ENCODE assay signal across 18 mouse cellular contexts in the genomic region with DNA sequence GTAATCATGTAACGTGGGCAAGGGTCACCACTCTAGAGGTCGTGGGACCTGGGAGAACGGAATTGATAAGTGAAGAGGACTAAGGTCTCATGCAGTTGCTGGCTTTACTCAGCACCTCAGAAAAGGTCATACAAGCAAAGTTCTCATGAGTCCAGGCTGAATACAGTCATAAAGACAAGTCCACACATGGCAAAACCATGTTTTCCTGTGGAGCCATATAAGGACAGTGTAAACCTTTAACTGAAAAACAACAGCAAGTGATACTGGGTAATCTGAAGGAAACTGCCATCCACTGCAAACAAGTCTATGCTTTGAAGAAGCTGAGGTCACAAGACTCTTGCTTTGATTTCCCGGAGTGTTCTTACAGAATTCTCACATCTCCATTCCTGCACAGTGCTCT. TPM values are rescaled to one million over a fixed set of nuclear protein-coding genes. Genes with fewer than 3 reads are reported as not detected.
DNase-seq lines count a peak whose midpoint lies in the region; ATAC-seq and TF ChIP-seq lines count a peak whose summit lies in the region.
"Had no signal": no experiment of that assay in that cellular context is flagged by ENCODE, and none has a peak within 500 bp of the region (broad histone marks: within the 10 kb centered on the region; RNA-seq: fewer than 3 reads in every experiment).

No protein-coding gene starts in this region.

- H3K4me2 ChIP-seq in heart, embryonic 11.5 days = no peak overlapping the region; the same call in 1 of the 2 replicates
- H3K4me2 ChIP-seq in liver, embryonic 12.5 days = peak overlapping the region; percentile 33; the same call in 1 of the 2 replicates
- no peak overlapping the region for H3K4me2 ChIP-seq in liver, postnatal 0 days (ENCODE audit: low read depth, low read length)
- H3K4me2 ChIP-seq in myocyte (ENCODE audit: low read depth) = peak overlapping the region; percentile 63
- H3K4me2 ChIP-seq: forebrain, embryonic 12.5 days had no signal

- no peaks in the 10 kb centered on the region for H3K36me3 ChIP-seq in heart, embryonic 11.5 days (ENCODE audit: control insufficient read depth, insufficient read depth, low read length)
- H3K36me3 ChIP-seq in liver, embryonic 12.5 days = no peaks in the 10 kb centered on the region
- H3K36me3 ChIP-seq in liver, postnatal 0 days (replicated peaks; ENCODE audit: insufficient read depth, low read length) = no peaks in the 10 kb centered on the region
- H3K36me3 ChIP-seq in G1E (replicated peaks) = peaks cover 30% of the 10 kb centered on the region
- H3K36me3 ChIP-seq in myocyte (ENCODE audit: control insufficient read depth, insufficient read depth) = no peaks in the 10 kb centered on the region
- H3K36me3 ChIP-seq: forebrain, embryonic 12.5 days had no signal

- WGBS in heart, embryonic 11.5 days (ENCODE audit: insufficient replicate concordance) = 67% methylated on average over 4 of the region's 4 CpGs
- 57% methylated on average over 4 of the region's 4 CpGs for WGBS in liver, embryonic 12.5 days (ENCODE audit: insufficient replicate concordance)
- 66% methylated on average over 4 of the region's 4 CpGs for WGBS in liver, postnatal 0 days (ENCODE audit: insufficient replicate concordance)

- H3K9ac ChIP-seq in heart, embryonic 11.5 days (ENCODE audit: low read depth, low read length) = 0 out of 2 replicates have a peak overlapping the region, but pooled peaks have one; percentile 18
- peak overlapping the region; percentile 29; the same call in 1 of the 2 replicates for H3K9ac ChIP-seq in liver, embryonic 12.5 days
- H3K9ac ChIP-seq in liver, postnatal 0 days (replicated peaks) = no peak overlapping the region
- H3K9ac ChIP-seq: forebrain, embryonic 12.5 days; liver, embryonic 14.5 days had no signal

- TF ChIP-seq EP300 in liver, postnatal 0 days (IDR thresholded peaks at IDR 0.05; ENCODE audit: low read depth) = no peak

- H3K79me2 ChIP-seq in myocyte (ENCODE audit: control insufficient read depth, insufficient read depth) = peaks cover 75% of the 10 kb centered on the region

- TF ChIP-seq CTCF in liver, postnatal 0 days (IDR thresholded peaks at IDR 0.05; ENCODE audit: low read depth) = no peak
- no peak for TF ChIP-seq CTCF in G1E (IDR thresholded peaks at IDR 0.05; ENCODE audit: low read depth, low read length)

- H3K9me3 ChIP-seq in heart, embryonic 11.5 days (replicated peaks; ENCODE audit: control insufficient read depth, low read length) = no peaks in the 10 kb centered on the region
- no peaks in the 10 kb centered on the region for H3K9me3 ChIP-seq in liver, embryonic 12.5 days (replicated peaks)
- H3K9me3 ChIP-seq in liver, postnatal 0 days (ENCODE audit: low read length) = no peaks in the 10 kb centered on the region
- no peaks in the 10 kb centered on the region for H3K9me3 ChIP-seq in G1E (replicated peaks)
- H3K9me3 ChIP-seq: forebrain, embryonic 12.5 days had no signal

- H3K4me1 ChIP-seq in heart, embryonic 11.5 days (ENCODE audit: control insufficient read depth, insufficient read depth, low read length) = peaks cover 37% of the 10 kb centered on the region
- peaks cover 65% of the 10 kb centered on the region for H3K4me1 ChIP-seq in liver, embryonic 12.5 days
- H3K4me1 ChIP-seq in liver, postnatal 0 days (ENCODE audit: insufficient read depth) = peaks cover 19% of the 10 kb centered on the region
- peaks cover 73% of the 10 kb centered on the region for H3K4me1 ChIP-seq in G1E (ENCODE audit: insufficient read depth, low read depth, low read length)

- no peaks in the 10 kb centered on the region for H3K27me3 ChIP-seq in heart, embryonic 11.5 days (ENCODE audit: control insufficient read depth, insufficient read depth, low read length)
- no peaks in the 10 kb centered on the region for H3K27me3 ChIP-seq in liver, embryonic 12.5 days (replicated peaks)
- no peaks in the 10 kb centered on the region for H3K27me3 ChIP-seq in liver, postnatal 0 days (ENCODE audit: insufficient read depth, low read length)
- H3K27me3 ChIP-seq in G1E (ENCODE audit: insufficient read depth, low read length) = no peaks in the 10 kb centered on the region
- no peaks in the 10 kb centered on the region for H3K27me3 ChIP-seq in myocyte (ENCODE audit: control insufficient read depth, insufficient read depth, insufficient read length)
- H3K27me3 ChIP-seq: forebrain, embryonic 12.5 days had no signal

- intact Hi-C loops in heart, postnatal 14 days (cut with DNase I) = no loop called here

- no peak overlapping the region for H3ac ChIP-seq in myocyte (ENCODE audit: control insufficient read depth, insufficient read length)

- TF ChIP-seq POLR2A in myocyte (IDR thresholded peaks at IDR 0.05; ENCODE audit: insufficient read length, low read depth) = no peak

- H3K27ac ChIP-seq in heart, embryonic 11.5 days (ENCODE audit: low read depth, low read length) = no peak overlapping the region
- H3K27ac ChIP-seq in liver, embryonic 12.5 days = peak overlapping the region; percentile 32; the same call in 1 of the 2 replicates
- no peak overlapping the region for H3K27ac ChIP-seq in liver, postnatal 0 days (ENCODE audit: low read depth)
- H3K27ac ChIP-seq: forebrain, embryonic 12.5 days; liver, embryonic 14.5 days had no signal

- no peak for DNase-seq in heart, postnatal 14 days
- no peak for DNase-seq in liver, postnatal 0 days
- DNase-seq in G1E (ENCODE audit: low spot score) = no peak
- no peak for DNase-seq in right cerebral cortex, adult 2 months (ENCODE audit: low spot score in 2 of 2)
- no peak for DNase-seq in adrenal gland, adult 18-20 months (ENCODE audit: low spot score in 2 of 2)
- DNase-seq: adrenal gland, postnatal 36 days; cerebellum, adult 18-20 months; gastrocnemius, postnatal 10 days; kidney, postnatal 36 days; thymus, postnatal 36 days had no signal

- no peak for ATAC-seq in heart, embryonic 11.5 days (replicated peaks; ENCODE audit: insufficient number of reproducible peaks, low FRiP score, low TSS enrichment)
- no peak for ATAC-seq in liver, embryonic 12.5 days
- ATAC-seq in liver, postnatal 0 days = no peak
- no peak for ATAC-seq in G1E (ENCODE audit: extremely low read depth, insufficient number of reproducible peaks, low FRiP score, poor library complexity, severe bottlenecking)

- no peak overlapping the region for H3K4me3 ChIP-seq in heart, embryonic 11.5 days (ENCODE audit: low read depth, low read length)
- H3K4me3 ChIP-seq in liver, embryonic 12.5 days = no peak overlapping the region
- H3K4me3 ChIP-seq in liver, postnatal 0 days (ENCODE audit: low read depth, low read length) = no peak overlapping the region
- H3K4me3 ChIP-seq in G1E (ENCODE audit: low read depth, low read length) = peak overlapping the region; percentile 60; the same call in 1 of the 2 replicates
- H3K4me3 ChIP-seq in myocyte = no peak overlapping the region
- H3K4me3 ChIP-seq: forebrain, embryonic 12.5 days had no signal

TF ChIP-seq in myocyte, 11 proteins besides CTCF, POLR2A, EP300 and RAD21:
- TF ChIP-seq REST (IDR thresholded peaks at IDR 0.05; ENCODE audit: insufficient read depth, insufficient read length) (no peak), MYOD1 (IDR thresholded peaks at IDR 0.05; ENCODE audit: control insufficient read depth in 1 of 3, insufficient read length in 2 of 3, low read depth in 2 of 3) (no peak), USF1 (IDR thresholded peaks at IDR 0.05; ENCODE audit: low read depth) (no peak), POLR2AphosphoS2 (IDR thresholded peaks at IDR 0.05; ENCODE audit: insufficient read length, low read depth) (no peak), TCF12 (IDR thresholded peaks at IDR 0.05; ENCODE audit: insufficient read depth, poor library complexity, severe bottlenecking) (no peak), TCF3 (IDR thresholded peaks at IDR 0.05; ENCODE audit: insufficient read length, low read depth) (no peak)

RNA-seq across cellular contexts. Expression of gene Acot7, which starts 11.8 kb away (rescaled TPM):
- 53.1 and 53.6 TPM in 2 replicates for polyA plus RNA-seq in heart, embryonic 11.5 days (2014; fragmentation: Nextera tagmentation; extraction: Ambion mirVana)
- total RNA-seq in heart, postnatal 14 days (2021) = 10 to 100 TPM; 37.3 to 39.3 TPM
- polyA plus RNA-seq in liver, embryonic 12.5 days (2016; fragmentation: Nextera tagmentation; extraction: Ambion mirVana) = 33.0 and 36.2 TPM in 2 replicates
- polyA plus RNA-seq in liver, postnatal 0 days (2015; fragmentation: Nextera tagmentation; extraction: Ambion mirVana) = 10.7 and 12.0 TPM in 2 replicates
- total RNA-seq in G1E (2014; fragmentation: Nextera tagmentation) = 17.1 and 22.1 TPM in 2 replicates
- 17.6 and 18.6 TPM in 2 replicates for total RNA-seq in G1E (2017)
- polyA plus RNA-seq in G1E (2012) = 46.2 and 51.1 TPM in 2 replicates
- polyA plus RNA-seq in myocyte (2012; fragmentation: generic; extraction: Trizol) = 167 TPM
- 10 to 100 TPM; 45.7 to 54.0 TPM for total RNA-seq in adrenal gland, adult 18-20 months (2021)

RNA-seq across cellular contexts. Expression of gene Hes2, which starts 31.0 kb away (rescaled TPM):
- polyA plus RNA-seq in heart, embryonic 11.5 days (2014; fragmentation: Nextera tagmentation; extraction: Ambion mirVana) = 0.07 TPM in 1 of 2 replicates, not detected in the other
- total RNA-seq in heart, postnatal 14 days (2021) = not detected
- polyA plus RNA-seq in liver, embryonic 12.5 days (2016; fragmentation: Nextera tagmentation; extraction: Ambion mirVana) = 0.05 TPM in 1 of 2 replicates, not detected in the other
- not detected in 2 replicates for polyA plus RNA-seq in liver, postnatal 0 days (2015; fragmentation: Nextera tagmentation; extraction: Ambion mirVana)
- total RNA-seq in G1E (2014; fragmentation: Nextera tagmentation) = not detected in 2 replicates
- total RNA-seq in G1E (2017) = 0.33 and 0.46 TPM in 2 replicates
- 0.04 and 0.18 TPM in 2 replicates for polyA plus RNA-seq in G1E (2012)
- polyA plus RNA-seq in myocyte (2012; fragmentation: generic; extraction: Trizol) = not detected
- not detected for total RNA-seq in adrenal gland, adult 18-20 months (2021)
- total RNA-seq: adrenal gland, postnatal 36 days; gastrocnemius, postnatal 10 days; left cerebral cortex, adult 18-20 months; megakaryocyte progenitor cell, adult 5-6 weeks had no signal
- polyA plus RNA-seq: C2C12; forebrain, embryonic 12.5 days had no signal

RNA-seq across cellular contexts. Expression of gene Espn, which starts 37.5 kb away (rescaled TPM):
- 0.90 and 1.3 TPM in 2 replicates for polyA plus RNA-seq in heart, embryonic 11.5 days (2014; fragmentation: Nextera tagmentation; extraction: Ambion mirVana)
- total RNA-seq in heart, postnatal 14 days (2021) = 1 to 10 TPM; 1.4 to 2.0 TPM
- polyA plus RNA-seq in liver, embryonic 12.5 days (2016; fragmentation: Nextera tagmentation; extraction: Ambion mirVana) = 2.6 and 2.9 TPM in 2 replicates
- 1.8 and 2.2 TPM in 2 replicates for polyA plus RNA-seq in liver, postnatal 0 days (2015; fragmentation: Nextera tagmentation; extraction: Ambion mirVana)
- total RNA-seq in G1E (2014; fragmentation: Nextera tagmentation) (9.3 and 16.4 TPM in 2 replicates), G1E (2017) (4.2 and 4.3 TPM in 2 replicates)
- polyA plus RNA-seq in G1E (2012) (48.0 and 61.7 TPM in 2 replicates), myocyte (2012; fragmentation: generic; extraction: Trizol) (0.65 TPM)
- total RNA-seq in adrenal gland, adult 18-20 months (2021) = 1 to 10 TPM; 1.9 to 3.3 TPM

Comparison
In these comparisons a context has a peak if more than half of its experiments do, and no peak if none do; other contexts are left out.
1. H3K4me2 ChIP-seq: peak in liver, embryonic 12.5 days (single experiment) and myocyte (single experiment); none in heart, embryonic 11.5 days (single experiment) and liver, postnatal 0 days (single experiment).
2. RNA of gene Espn, which starts 37.5 kb away (polyA plus RNA-seq): 48.0 to 61.7 TPM in G1E; 2.6 to 2.9 TPM in liver, embryonic 12.5 days, 1.8 to 2.2 TPM in liver, postnatal 0 days, 0.90 to 1.3 TPM in heart, embryonic 11.5 days and 0.65 TPM in myocyte (single experiment); every median in the first group is over 10 times any median in the second.